Mouse (Mus musculus) MEL (cell line): ENCODE results near the gene Irx3. TPM values are rescaled to one million over a fixed set of nuclear protein-coding genes. Genes with fewer than 3 reads are reported as not detected.

Source experiments
- DNase-seq: peaks from one replicate; pipeline ENCODE4 v3.0.0; 2011; ENCODE audit warnings: low read depth, low spot score
- H3K27ac ChIP-seq: 2 replicates; pipeline ENCODE4 v1.5.1; 2012; ENCODE audit warnings: low read depth, mild to moderate bottlenecking, control low read depth, low read length, moderate library complexity; ENCODE audit not compliant: control insufficient read depth
- H3K27me3 ChIP-seq, 2 experiments: fragments of 150-350 bp in 1 of 2; sonication (generic) in 1 of 2; 2 replicates each; pipeline ENCODE4 v1.6.1; 2012; ENCODE audit warnings: low read length in 2 of 2, mild to moderate bottlenecking in 2 of 2, improper control_type of control experiment in 1 of 2, moderate library complexity in 1 of 2; ENCODE audit not compliant: insufficient read depth in 2 of 2, control insufficient read depth in 1 of 2
- H3K36me3 ChIP-seq, 2 experiments: 2 replicates each; pipeline ENCODE4 v1.6.1; 2012 to 2014; ENCODE audit warnings: low read length in 2 of 2, improper control_type of control experiment in 1 of 2, inconsistent platforms in 1 of 2, mild to moderate bottlenecking in 1 of 2; ENCODE audit not compliant: insufficient read depth in 2 of 2, control insufficient read depth in 1 of 2
- H3K4me1 ChIP-seq, 2 experiments: fragments of 150-350 bp in 1 of 2; sonication (generic) in 1 of 2; 2 replicates each; pipeline ENCODE4 v1.6.1; 2012; ENCODE audit warnings: low read length in 2 of 2, improper control_type of control experiment in 1 of 2, mild to moderate bottlenecking in 1 of 2; ENCODE audit not compliant: insufficient read depth in 2 of 2, control insufficient read depth in 1 of 2
- H3K4me3 ChIP-seq, 2 experiments: fragments of 150-350 bp in 1 of 2; sonication (generic) in 1 of 2; 2 replicates each; pipeline ENCODE4 v1.5.1; 2012; ENCODE audit warnings: low read depth in 2 of 2, low read length in 2 of 2, mild to moderate bottlenecking in 2 of 2, moderate library complexity in 2 of 2, control low read depth in 1 of 2, improper control_type of control experiment in 1 of 2; ENCODE audit not compliant: control insufficient read depth in 1 of 2, insufficient read depth in 1 of 2
- H3K79me2 ChIP-seq: 2 replicates; pipeline ENCODE4 v1.6.1; 2012; ENCODE audit warnings: mild to moderate bottlenecking, low read length, moderate library complexity; ENCODE audit not compliant: control insufficient read depth, poor library complexity, insufficient read depth
- H3K9ac ChIP-seq: 2 replicates; pipeline ENCODE4 v1.6.1; 2012; ENCODE audit warnings: low read depth, mild to moderate bottlenecking, control low read depth, low read length, moderate library complexity; ENCODE audit not compliant: control insufficient read depth, poor library complexity, severe bottlenecking
- H3K9me3 ChIP-seq: fragments of 150-350 bp; sonication (generic); replicated peaks from 2 replicates; pipeline ENCODE4 v1.6.1; 2012; ENCODE audit warnings: mild to moderate bottlenecking, low read length, improper control_type of control experiment, moderate library complexity; ENCODE audit not compliant: insufficient read depth
- CHD2 ChIP-seq: IDR thresholded peaks from 2 replicates; pipeline ENCODE4 v1.6.1; 2011; ENCODE audit warnings: low read length, improper control_type of control experiment
- CTCF ChIP-seq, 3 experiments: IDR thresholded peaks in 2 of 3; conservative IDR thresholded peaks in 1 of 3; 2 replicates each; pipeline ENCODE4 v1.5.1; 2011 to 2012; ENCODE audit warnings: low read length in 3 of 3, low read depth in 2 of 3, mild to moderate bottlenecking in 2 of 3, improper control_type of control experiment in 1 of 3, inconsistent platforms in 1 of 3, mixed read lengths in 1 of 3, moderate library complexity in 1 of 3; ENCODE audit not compliant: control insufficient read depth in 1 of 3, insufficient read depth in 1 of 3, poor library complexity in 1 of 3, severe bottlenecking in 1 of 3
- E2F4 ChIP-seq: IDR thresholded peaks from 2 replicates; pipeline ENCODE4 v1.6.1; 2011; ENCODE audit warnings: low read depth, low read length, improper control_type of control experiment, borderline replicate concordance
- ELF1 ChIP-seq: IDR thresholded peaks from 2 replicates; pipeline ENCODE4 v1.6.1; 2014; ENCODE audit warnings: low read depth, mild to moderate bottlenecking, inconsistent platforms, low read length, improper control_type of control experiment, moderate library complexity
- EP300 ChIP-seq, 2 experiments: IDR thresholded peaks; 2 replicates each; pipeline ENCODE4 v1.6.1; 2011; ENCODE audit warnings: improper control_type of control experiment in 2 of 2, low read length in 2 of 2, low read depth in 1 of 2, mild to moderate bottlenecking in 1 of 2
- GATA1 ChIP-seq: IDR thresholded peaks from 2 replicates; pipeline ENCODE4 v1.6.1; 2011; ENCODE audit warnings: low read depth, low read length, improper control_type of control experiment
- JUND ChIP-seq: IDR thresholded peaks from 2 replicates; pipeline ENCODE4 v1.6.1; 2011; ENCODE audit warnings: low read depth, mild to moderate bottlenecking, improper control_type of control experiment, low read length
- KAT2A ChIP-seq: conservative IDR thresholded peaks from 2 replicates; pipeline ENCODE4 v1.6.1; 2012; ENCODE audit warnings: low read depth, low read length, improper control_type of control experiment, inconsistent platforms
- MAFK ChIP-seq: IDR thresholded peaks from 2 replicates; pipeline ENCODE4 v1.6.1; 2011; ENCODE audit warnings: low read depth, mild to moderate bottlenecking, low read length, improper control_type of control experiment, borderline replicate concordance
- MAX ChIP-seq: IDR thresholded peaks from 2 replicates; pipeline ENCODE4 v1.6.1; 2011; ENCODE audit warnings: low read length, improper control_type of control experiment
- MEF2A ChIP-seq: IDR thresholded peaks from 2 replicates; pipeline ENCODE4 v1.6.1; 2014; ENCODE audit warnings: low read depth, mild to moderate bottlenecking, inconsistent platforms, low read length, improper control_type of control experiment; ENCODE audit not compliant: poor library complexity, insufficient replicate concordance, severe bottlenecking; ENCODE audit errors: extremely low read depth
- MXI1 ChIP-seq: IDR thresholded peaks from 2 replicates; pipeline ENCODE4 v1.6.1; 2011; ENCODE audit warnings: mild to moderate bottlenecking, low read depth, low read length, improper control_type of control experiment
- MYC ChIP-seq: IDR thresholded peaks from 2 replicates; pipeline ENCODE4 v1.6.1; 2011; ENCODE audit warnings: low read depth, mild to moderate bottlenecking, low read length, improper control_type of control experiment, moderate library complexity
- NRF1 ChIP-seq: IDR thresholded peaks from 2 replicates; pipeline ENCODE4 v1.6.1; 2014; ENCODE audit warnings: low read depth, mild to moderate bottlenecking, inconsistent platforms, low read length, improper control_type of control experiment, moderate library complexity; ENCODE audit not compliant: poor library complexity, insufficient read depth, severe bottlenecking
- POLR2AphosphoS2 ChIP-seq: IDR thresholded peaks from 2 replicates; pipeline ENCODE4 v1.6.1; 2011; ENCODE audit warnings: low read length, improper control_type of control experiment
- RAD21 ChIP-seq: IDR thresholded peaks from 2 replicates; pipeline ENCODE4 v1.6.1; 2011; ENCODE audit warnings: mild to moderate bottlenecking, low read depth, low read length, improper control_type of control experiment
- TBP ChIP-seq: IDR thresholded peaks from 2 replicates; pipeline ENCODE4 v1.8.0; 2011; ENCODE audit warnings: low read depth, low read length, improper control_type of control experiment
- TCF12 ChIP-seq: IDR thresholded peaks from 2 replicates; pipeline ENCODE4 v1.6.1; 2014; ENCODE audit warnings: low read depth, mild to moderate bottlenecking, inconsistent platforms, low read length, improper control_type of control experiment, moderate library complexity
- UBTF ChIP-seq: IDR thresholded peaks from 2 replicates; pipeline ENCODE4 v1.6.1; 2012; ENCODE audit warnings: low read depth, mild to moderate bottlenecking, inconsistent platforms, low read length, improper control_type of control experiment, moderate library complexity, borderline replicate concordance; ENCODE audit not compliant: insufficient read depth
- ZC3H11A ChIP-seq: IDR thresholded peaks from 2 replicates; pipeline ENCODE4 v1.6.1; 2012; ENCODE audit warnings: low read depth, mild to moderate bottlenecking, inconsistent platforms, low read length, improper control_type of control experiment
- ZKSCAN1 ChIP-seq: IDR thresholded peaks from 2 replicates; pipeline ENCODE4 v1.6.1; 2012; ENCODE audit warnings: low read depth, mild to moderate bottlenecking, inconsistent platforms, low read length, improper control_type of control experiment, moderate library complexity
- ZMIZ1 ChIP-seq: IDR thresholded peaks from 2 replicates; pipeline ENCODE4 v1.6.1; 2012; ENCODE audit warnings: low read depth, mild to moderate bottlenecking, inconsistent platforms, low read length, improper control_type of control experiment, moderate library complexity
- polyA plus RNA-seq, 2 experiments: library from polyadenylated mRNA; stranded (reverse) in 1 of 2; unstranded in 1 of 2; fragments of >175 nt in 1 of 2; fragments of >200 nt in 1 of 2; gene quantifications; 2 replicates each; pipeline versions ENCODE4 v1.2.1 to v1.2.4; 2012; ENCODE audit warnings: low replicate concordance in 2 of 2, low read depth in 1 of 2; ENCODE audit not compliant: insufficient read length in 2 of 2, insufficient read depth in 1 of 2, missing spikeins in 1 of 2
- total RNA-seq: library from RNA; depleted of rRNA; stranded (reverse); fragments of 300-350 nt; gene quantifications from 2 replicates; pipeline ENCODE4 v1.2.3, GENCODE M21; 2012; rRNA removed

Gene Irx3
- total RNA-seq (not detected in 2 replicates), polyA plus RNA-seq (not detected)

DNA sequence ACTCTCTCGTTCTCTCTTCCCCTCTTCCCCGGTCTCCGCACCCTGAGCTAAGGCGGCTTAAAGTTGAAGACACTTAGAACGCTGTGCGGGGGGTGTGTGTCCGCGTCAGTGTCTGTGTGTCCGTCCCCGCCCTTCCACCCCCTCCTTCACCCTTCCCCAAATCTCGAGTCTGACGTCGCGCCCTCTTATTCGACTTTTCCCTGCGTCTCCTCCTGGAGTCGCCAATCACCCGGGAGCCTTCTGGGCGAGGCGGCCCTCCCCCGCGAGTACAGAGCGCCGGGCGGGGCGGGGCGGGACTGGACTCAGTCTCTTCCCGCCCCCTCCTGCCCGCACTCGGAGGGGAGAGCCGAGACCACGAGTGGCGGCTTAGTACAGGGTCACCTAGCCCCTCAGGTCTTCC lies at the start of gene Irx3:
Gene Irx3 (minus strand): TSS at position 229 of the 400 bp plus-strand sequence.
- Histone ChIP-seq H3K27me3 (no peaks in the 10 kb centered on the region), H3K9ac (no peak within 1 kb of the TSS), H3K9me3 (no peaks in the 10 kb centered on the region), H3K79me2 (no peaks in the 10 kb centered on the region), H3K36me3 (no peaks in the 10 kb centered on the region), H3K4me3 (no peak within 1 kb of the TSS), H3K4me1 (no peaks in the 10 kb centered on the region)
- DNase-seq, result no peak
- no peak for TF ChIP-seq ZMIZ1
- TF ChIP-seq KAT2A, result no peak
- TF ChIP-seq ZC3H11A, result no peak
- no peak for TF ChIP-seq CTCF (IDR thresholded peaks at IDR 0.05 in 2 of 3, conservative IDR thresholded peaks at IDR 0.05 in 1 of 3; ENCODE audit: control insufficient read depth in 1 of 3, insufficient read depth in 1 of 3, low read depth in 2 of 3, low read length in 3 of 3, poor library complexity in 1 of 3, severe bottlenecking in 1 of 3)
- no peak for TF ChIP-seq EP300 (IDR thresholded peaks at IDR 0.05; ENCODE audit: low read depth in 1 of 2, low read length in 2 of 2)
- TF ChIP-seq MAFK, result no peak
- no peak for TF ChIP-seq CHD2
- no peak for TF ChIP-seq POLR2AphosphoS2
- TF ChIP-seq MAX, result no peak
- TF ChIP-seq, all 39 proteins: peak for 0
- H3K27ac ChIP-seq, result no peak within 1 kb of the TSS

DNA sequence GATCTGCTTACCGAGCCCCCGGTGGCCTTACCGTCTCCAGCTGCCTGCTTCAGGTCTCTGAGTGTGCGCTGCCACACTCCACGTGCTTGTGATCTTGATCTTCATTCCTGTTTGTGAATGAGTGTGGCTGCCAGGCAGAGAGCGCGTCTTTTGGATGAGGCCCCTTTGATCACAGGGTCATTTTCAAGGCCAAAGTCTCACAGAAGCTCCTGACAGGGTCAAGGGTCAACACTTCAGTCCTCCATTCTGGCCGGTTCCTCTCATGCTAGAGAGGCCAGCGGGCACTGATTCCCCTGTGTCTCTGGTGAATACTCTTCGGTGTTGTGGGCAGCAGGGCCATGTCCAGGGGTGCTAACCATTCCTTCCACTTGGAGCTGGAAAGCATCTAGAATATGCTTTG lies 49.5 kb upstream of the Irx3 start:
- no peaks in the 10 kb centered on the region for H3K27me3 ChIP-seq
- H3K4me3 ChIP-seq, result no peak overlapping the region
- no peak overlapping the region for H3K9ac ChIP-seq
- no peaks in the 10 kb centered on the region for H3K36me3 ChIP-seq
- no peaks in the 10 kb centered on the region for H3K9me3 ChIP-seq
- H3K27ac ChIP-seq, result no peak overlapping the region
- TF ChIP-seq MAX (no peak), MEF2A (no peak), E2F4 (no peak), TCF12 (no peak)
- no peaks in the 10 kb centered on the region for H3K79me2 ChIP-seq
- no peak for DNase-seq
- no peaks in the 10 kb centered on the region for H3K4me1 ChIP-seq

- no peak for TF ChIP-seq MXI1
- no peak for TF ChIP-seq TBP
- TF ChIP-seq UBTF, result no peak
- TF ChIP-seq NRF1, result no peak
- no peak for TF ChIP-seq RAD21
- no peak for TF ChIP-seq JUND
- TF ChIP-seq GATA1, result no peak
- no peak for TF ChIP-seq CTCF (IDR thresholded peaks at IDR 0.05 in 2 of 3, conservative IDR thresholded peaks at IDR 0.05 in 1 of 3; ENCODE audit: control insufficient read depth in 1 of 3, insufficient read depth in 1 of 3, low read depth in 2 of 3, low read length in 3 of 3, poor library complexity in 1 of 3, severe bottlenecking in 1 of 3)
- no peak for TF ChIP-seq MYC
- TF ChIP-seq MAX, result no peak
- no peak for TF ChIP-seq CHD2
- no peak for TF ChIP-seq MEF2A
- no peak for TF ChIP-seq ZKSCAN1
- TF ChIP-seq ELF1, result no peak
- no peaks in the 10 kb centered on the region for H3K9me3 ChIP-seq
Observed at GRCm38 (mm10) chr8:91849984-91850383, 48.1 kb upstream of the Irx3 start.

More at GRCm38 (mm10) chr8:91849984-91850383, 48.1 kb upstream of the Irx3 start:
- Histone ChIP-seq H3K27ac (no peak overlapping the region), H3K9ac (no peak overlapping the region), H3K36me3 (no peaks in the 10 kb centered on the region), H3K27me3 (no peaks in the 10 kb centered on the region), H3K4me1 (no peaks in the 10 kb centered on the region), H3K79me2 (no peaks in the 10 kb centered on the region), H3K4me3 (no peak overlapping the region)
- DNase-seq, result no peak
